Mouse (Mus musculus) embryonic stem cell, embryonic (primary cell): ENCODE measurements at regions not wholly inside any gene's neighbourhood (a gene's known extent, or its start where the extent isn't known, plus 50 kb on each side); places are given as distances from the start of the nearest gene placed in this dataset.

ENCODE experiments used
- CTCF ChIA-PET, 4 experiments: fragments of 300-600 bp in 2 of 4; fragments of 350-600 bp in 2 of 4; sonication (Branson Sonifier 250); formaldehyde crosslinking; loops; one replicate each; lab custom pipeline; 2022; ENCODE audit warnings: inconsistent platforms in 2 of 4; lab: Charles Lee
- POLR2A ChIA-PET, 4 experiments: fragments of 300-600 bp in 2 of 4; fragments of 350-600 bp in 2 of 4; sonication (Branson Sonifier 250); formaldehyde crosslinking; loops; one replicate each; lab custom pipeline; 2022; ENCODE audit warnings: antibody characterized with exemption in 4 of 4, inconsistent platforms in 1 of 4; lab: Charles Lee

GRCm38 (mm10) chr10:53440251-53440650, 60.5 kb upstream of the Cep85l start:
- ChIA-PET POLR2A (no interaction called here), CTCF (no interaction called here)

- CTCF ChIA-PET, result no interaction called here
- POLR2A ChIA-PET, result no interaction called here
These were observed 58.6 kb upstream of the Cep85l start for GRCm38 (mm10) chr10:53438388-53438787.

GRCm38 (mm10) chr10:53437724-53438123, 58.0 kb upstream of the Cep85l start:
- ChIA-PET POLR2A (no interaction called here), CTCF (interaction anchor here in 1 of 4 experiments (0.6 kb wide), 1 partner anchor 138 kb away, joined by 7 read pairs; no protein-coding TSS in a partner anchor)

- ChIA-PET POLR2A (interaction anchor here in 2 of 4 experiments (0.6 to 1.5 kb wide), 3 partner anchors 23 to 559 kb away, joined by 3 to 4 read pairs (median 3); no protein-coding TSS in a partner anchor), CTCF (no interaction called here)
These were observed 56.3 kb upstream of the Cep85l start for GRCm38 (mm10) chr10:53436023-53436475.

- ChIA-PET POLR2A (interaction anchor here in 3 of 4 experiments (0.6 to 1.5 kb wide), 7 partner anchors 9 to 93 kb away, joined by 3 to 7 read pairs (median 3); no protein-coding TSS in a partner anchor), CTCF (interaction anchor here in 1 of 4 experiments (0.7 kb wide), 1 partner anchor 60 kb away, joined by 3 read pairs; no protein-coding TSS in a partner anchor)
These were observed 55.6 kb upstream of the Cep85l start for GRCm38 (mm10) chr10:53435181-53435874.

GRCm38 (mm10) chr10:53434376-53435171, 54.8 kb upstream of the Cep85l start:
- CTCF ChIA-PET, result interaction anchor here in 1 of 4 experiments (0.7 kb wide), 1 partner anchor 61 kb away, joined by 3 read pairs; no protein-coding TSS in a partner anchor
- POLR2A ChIA-PET, result interaction anchor here in 3 of 4 experiments (0.6 to 1.5 kb wide), 6 partner anchors 9 to 73 kb away, joined by 3 to 7 read pairs (median 4); no protein-coding TSS in a partner anchor

- POLR2A ChIA-PET, result no interaction called here
- CTCF ChIA-PET, result no interaction called here
These were observed 53.0 kb upstream of the Cep85l start for GRCm38 (mm10) chr10:53432794-53433193.

GRCm38 (mm10) chr10:53429539-53430344, 50.0 kb upstream of the Cep85l start:
- POLR2A ChIA-PET, result interaction anchor here in 2 of 4 experiments (1.3 to 1.4 kb wide), 2 partner anchors 17 kb away, joined by 3 read pairs; no protein-coding TSS in a partner anchor
- CTCF ChIA-PET, result no interaction called here
